Comparison of ENCODE assay signal across 25 mouse cellular contexts in genomic region chr10:46329052-46329451, GRCm38 (mm10).
A peak's percentile ranks its signal among the peaks of the same experiment; 100 is the strongest.
DNase-seq lines count a peak whose midpoint lies in the region; ATAC-seq and TF ChIP-seq lines count a peak whose summit lies in the region.
"Had no signal": no experiment of that assay in that cellular context is flagged by ENCODE, and none has a peak within 500 bp of the region (broad histone marks: within the 10 kb centered on the region; RNA-seq: fewer than 3 reads in every experiment).

No protein-coding gene starts in this region.

- no peak overlapping the region for H3K4me2 ChIP-seq in forebrain, embryonic 13.5 days
- no peak overlapping the region for H3K4me2 ChIP-seq in forebrain, embryonic 15.5 days (replicated peaks)
- H3K4me2 ChIP-seq in stomach, postnatal 0 days (replicated peaks; ENCODE audit: low read depth): no peak overlapping the region
- H3K4me2 ChIP-seq: heart, embryonic 15.5 days; liver, embryonic 12.5 days; midbrain, embryonic 13.5 days had no signal

- no peak for TF ChIP-seq EP300 in stomach, postnatal 0 days (optimal IDR thresholded peaks at IDR 0.05)

- 0 out of 2 replicates have a peak, but pooled peaks have one; percentile 23 for ATAC-seq in forebrain, embryonic 13.5 days
- no peak for ATAC-seq in forebrain, embryonic 15.5 days (replicated peaks)
- ATAC-seq in stomach, postnatal 0 days (ENCODE audit: low FRiP score, low TSS enrichment): no peak
- no peak for ATAC-seq in megakaryocyte progenitor cell, adult 5-6 weeks (replicated peaks; ENCODE audit: poor library complexity)
- ATAC-seq: intestine, postnatal 0 days; liver, embryonic 12.5 days; liver, postnatal 0 days; midbrain, embryonic 13.5 days had no signal

- peak; percentile 77 for DNase-seq in brain, adult 2 months (ENCODE audit: low read depth, low spot score)
- DNase-seq in cerebellum, adult 18-20 months: peak; percentile 45 to 57
- DNase-seq in cerebellum, postnatal 10 days: peak; percentile 51 to 56
- no peak for DNase-seq in stomach, postnatal 0 days (ENCODE audit: low spot score)
- DNase-seq in adrenal gland, adult 18-20 months (ENCODE audit: low spot score in 2 of 2): no peak
- DNase-seq: adrenal gland, postnatal 14 days; gastrocnemius, postnatal 25 days; heart, adult 11 months; kidney, adult 9 months; kidney, postnatal 10 days; layer of hippocampus, postnatal 36 days; left cerebral cortex, postnatal 4 days; liver, postnatal 0 days; lung, postnatal 4 days; right cerebral cortex, adult 18-20 months; thymus, postnatal 4 days had no signal

- TF ChIP-seq CTCF in stomach, postnatal 0 days (IDR thresholded peaks at IDR 0.05; ENCODE audit: low read depth): no peak

- no peak overlapping the region for H3K9ac ChIP-seq in forebrain, embryonic 13.5 days
- H3K9ac ChIP-seq in forebrain, embryonic 15.5 days (replicated peaks): no peak overlapping the region
- H3K9ac ChIP-seq in stomach, postnatal 0 days (ENCODE audit: low read length): no peak overlapping the region
- H3K9ac ChIP-seq: heart, embryonic 15.5 days; liver, embryonic 12.5 days; liver, postnatal 0 days; midbrain, embryonic 13.5 days had no signal

- no peak overlapping the region for H3K27ac ChIP-seq in forebrain, embryonic 13.5 days
- H3K27ac ChIP-seq in forebrain, embryonic 15.5 days (replicated peaks): no peak overlapping the region
- no peak overlapping the region for H3K27ac ChIP-seq in stomach, postnatal 0 days (replicated peaks)
- H3K27ac ChIP-seq: heart, embryonic 10.5 days; heart, embryonic 15.5 days; liver, embryonic 12.5 days; midbrain, embryonic 13.5 days had no signal

- WGBS in forebrain, embryonic 13.5 days: 72% methylated on average over 1 of the region's 1 CpGs
- WGBS in forebrain, embryonic 15.5 days: 55% methylated on average over 1 of the region's 1 CpGs
- WGBS in stomach, postnatal 0 days: 76% methylated on average over 1 of the region's 1 CpGs

- no peak overlapping the region for H3K4me3 ChIP-seq in forebrain, embryonic 13.5 days
- no peak overlapping the region for H3K4me3 ChIP-seq in forebrain, embryonic 15.5 days
- no peak overlapping the region for H3K4me3 ChIP-seq in stomach, postnatal 0 days (ENCODE audit: low read depth, low read length)
- H3K4me3 ChIP-seq: heart, embryonic 10.5 days; heart, embryonic 15.5 days; liver, embryonic 12.5 days; midbrain, embryonic 13.5 days had no signal

- H3K4me1 ChIP-seq in forebrain, embryonic 13.5 days: no peaks in the 10 kb centered on the region
- no peaks in the 10 kb centered on the region for H3K4me1 ChIP-seq in forebrain, embryonic 15.5 days
- H3K4me1 ChIP-seq in stomach, postnatal 0 days (replicated peaks; ENCODE audit: control insufficient read depth, insufficient read depth): no peaks in the 10 kb centered on the region
- H3K4me1 ChIP-seq: heart, embryonic 10.5 days; heart, embryonic 15.5 days; liver, embryonic 12.5 days; midbrain, embryonic 13.5 days had no signal

- no peaks in the 10 kb centered on the region for H3K27me3 ChIP-seq in forebrain, embryonic 13.5 days
- no peaks in the 10 kb centered on the region for H3K27me3 ChIP-seq in forebrain, embryonic 15.5 days
- no peaks in the 10 kb centered on the region for H3K27me3 ChIP-seq in stomach, postnatal 0 days (ENCODE audit: control insufficient read depth, insufficient read depth, low read length)
- H3K27me3 ChIP-seq: heart, embryonic 15.5 days; liver, embryonic 12.5 days; midbrain, embryonic 13.5 days had no signal

- H3K36me3 ChIP-seq in forebrain, embryonic 13.5 days (ENCODE audit: poor library complexity, severe bottlenecking): no peaks in the 10 kb centered on the region
- no peaks in the 10 kb centered on the region for H3K36me3 ChIP-seq in forebrain, embryonic 15.5 days
- H3K36me3 ChIP-seq in stomach, postnatal 0 days (ENCODE audit: control insufficient read depth, insufficient read depth, low read length): no peaks in the 10 kb centered on the region
- H3K36me3 ChIP-seq: G1E; heart, embryonic 10.5 days; heart, embryonic 15.5 days; liver, embryonic 12.5 days; midbrain, embryonic 13.5 days had no signal

- H3K9me3 ChIP-seq in forebrain, embryonic 13.5 days (replicated peaks): no peaks in the 10 kb centered on the region; the same call in 1 of the 2 replicates
- no peaks in the 10 kb centered on the region for H3K9me3 ChIP-seq in forebrain, embryonic 15.5 days
- no peaks in the 10 kb centered on the region for H3K9me3 ChIP-seq in stomach, postnatal 0 days (ENCODE audit: control insufficient read depth, low read length)
- H3K9me3 ChIP-seq: G1E; heart, embryonic 10.5 days; heart, embryonic 15.5 days; liver, embryonic 12.5 days; midbrain, embryonic 13.5 days had no signal

Comparison
In these comparisons a context has a peak if more than half of its experiments do, and no peak if none do; other contexts are left out.
1. DNase-seq: peak in brain, adult 2 months (single experiment), cerebellum, adult 18-20 months (2 of 2) and cerebellum, postnatal 10 days (2 of 2); none in stomach, postnatal 0 days (single experiment) and adrenal gland, adult 18-20 months (0 of 2).